Mouse (Mus musculus): ENCODE measurements around the gene Top3a.

Top3a gene

GRCm38 (mm10) chr11:60776107-60776828 lies 897 bp downstream of the Top3a start:
- in situ Hi-C loops (cut with MboI; ENCODE audit: unreplicated experiment in 2 of 2) = loop anchor here (5.0 kb wide), 2 partner anchors 49 to 79 kb away; partner anchors contain the start of genes Flii (in 2 of the 2), Mief2 (in 2 of the 2) and Llgl1 (in 1 of the 2)

- in situ Hi-C loops (cut with MboI; ENCODE audit: unreplicated experiment in 2 of 2) = loop anchor here (5.0 kb wide), 2 partner anchors 48 to 78 kb away; partner anchors contain the start of genes Flii (in 2 of the 2), Mief2 (in 2 of the 2) and Llgl1 (in 1 of the 2)
These were observed 1.6 kb downstream of the Top3a start for GRCm38 (mm10) chr11:60775578-60775977.

GRCm38 (mm10) chr11:60774841-60775240 lies 2.3 kb downstream of the Top3a start:
- in situ Hi-C loops (cut with MboI; ENCODE audit: unreplicated experiment in 2 of 2) = loop anchor here (5.0 kb wide), 2 partner anchors 48 to 78 kb away; partner anchors contain the start of genes Flii (in 2 of the 2), Mief2 (in 2 of the 2) and Llgl1 (in 1 of the 2)

GRCm38 (mm10) chr11:60774158-60774689 lies 2.9 kb downstream of the Top3a start:
- in situ Hi-C loops (cut with MboI; ENCODE audit: unreplicated experiment in 2 of 2) = no loop called here

- in situ Hi-C loops (cut with MboI; ENCODE audit: unreplicated experiment in 2 of 2) = no loop called here
These were observed 5.0 kb downstream of the Top3a start for GRCm38 (mm10) chr11:60772161-60772560.

- in situ Hi-C loops (cut with MboI; ENCODE audit: unreplicated experiment in 2 of 2) = no loop called here
These were observed 6.4 kb downstream of the Top3a start for GRCm38 (mm10) chr11:60770776-60771175.

GRCm38 (mm10) chr11:60769322-60769721 lies 7.8 kb downstream of the Top3a start:
- in situ Hi-C loops (cut with MboI; ENCODE audit: unreplicated experiment in 2 of 2) = no loop called here

GRCm38 (mm10) chr11:60766969-60767368 lies 10.2 kb downstream of the Top3a start:
- in situ Hi-C loops (cut with MboI; ENCODE audit: unreplicated experiment in 2 of 2) = no loop called here

GRCm38 (mm10) chr11:60761681-60762080 lies 15.5 kb downstream of the Top3a start:
- in situ Hi-C loops (cut with MboI; ENCODE audit: unreplicated experiment in 2 of 2) = no loop called here

- in situ Hi-C loops (cut with MboI; ENCODE audit: unreplicated experiment in 2 of 2) = no loop called here
These were observed 21.6 kb downstream of the Top3a start for GRCm38 (mm10) chr11:60755570-60755969.

GRCm38 (mm10) chr11:60740321-60740720 lies 36.8 kb downstream of the Top3a start:
- in situ Hi-C loops (cut with MboI; ENCODE audit: unreplicated experiment in 2 of 2) = no loop called here

GRCm38 (mm10) chr11:60737450-60737849 lies 39.7 kb downstream of the Top3a start:
- in situ Hi-C loops (cut with MboI; ENCODE audit: unreplicated experiment in 2 of 2) = loop anchor here in 1 of 2 experiments (5.0 kb wide), 1 partner anchor 90 kb away; no protein-coding TSS in a partner anchor

GRCm38 (mm10) chr11:60736491-60736890 lies 40.7 kb downstream of the Top3a start:
- in situ Hi-C loops (cut with MboI; ENCODE audit: unreplicated experiment in 2 of 2) = loop anchor here in 1 of 2 experiments (5.0 kb wide), 1 partner anchor 91 kb away; no protein-coding TSS in a partner anchor

GRCm38 (mm10) chr11:60735191-60735590 lies 42.0 kb downstream of the Top3a start:
- in situ Hi-C loops (cut with MboI; ENCODE audit: unreplicated experiment in 2 of 2) = loop anchor here in 1 of 2 experiments (5.0 kb wide), 1 partner anchor 92 kb away; no protein-coding TSS in a partner anchor

- in situ Hi-C loops (cut with MboI; ENCODE audit: unreplicated experiment in 2 of 2) = no loop called here
These were observed 43.0 kb downstream of the Top3a start for GRCm38 (mm10) chr11:60734206-60734605.

- in situ Hi-C loops (cut with MboI; ENCODE audit: unreplicated experiment in 2 of 2) = no loop called here
These were observed 45.9 kb downstream of the Top3a start for GRCm38 (mm10) chr11:60731251-60731650.

GRCm38 (mm10) chr11:60730169-60730568 lies 47.0 kb downstream of the Top3a start:
- in situ Hi-C loops (cut with MboI; ENCODE audit: unreplicated experiment in 2 of 2) = no loop called here

GRCm38 (mm10) chr11:60729217-60729641 lies 47.9 kb downstream of the Top3a start:
- in situ Hi-C loops (cut with MboI; ENCODE audit: unreplicated experiment in 2 of 2) = loop anchor here (5.0 kb wide), 1 partner anchor 48 kb away; the partner anchor contains the start of genes Smcr8 (in 2 of the 2) and Top3a (in 2 of the 2)

- in situ Hi-C loops (cut with MboI; ENCODE audit: unreplicated experiment in 2 of 2) = loop anchor here (5.0 kb wide), 1 partner anchor 49 kb away; the partner anchor contains the start of genes Smcr8 (in 2 of the 2) and Top3a (in 2 of the 2)
These were observed 48.9 kb downstream of the Top3a start, which contains the start of gene Mief2 for GRCm38 (mm10) chr11:60728260-60728761. TSS of gene Mief2 (plus strand) at chr11:60728398.

GRCm38 (mm10) chr11:60727392-60728140 lies 49.6 kb downstream of the Top3a start:
- in situ Hi-C loops (cut with MboI; ENCODE audit: unreplicated experiment in 2 of 2) = loop anchor here (5.0 kb wide), 1 partner anchor 50 kb away; the partner anchor contains the start of genes Smcr8 (in 2 of the 2) and Top3a (in 2 of the 2)

Measured in v-Abl transformed pro-B cells (cell line).